Mouse (Mus musculus) ovary, postnatal 10 days (tissue): ENCODE results near the gene Akirin2.
A peak's percentile ranks its signal among the peaks of the same experiment; 100 is the strongest.

ENCODE experiments used
- DNase-seq: peaks from one replicate; pipeline ENCODE4 v3.0.0; 2022; ENCODE audit warnings: low spot score

Gene Akirin2

GRCm38 (mm10) chr4:34584871-34585607, 34.3 kb downstream of the Akirin2 start:
- no peak for DNase-seq

- no peak for DNase-seq
Observed at GRCm38 (mm10) chr4:34603123-34603522, 52.4 kb downstream of the Akirin2 start.

GRCm38 (mm10) chr4:34606658-34607057, 55.9 kb downstream of the Akirin2 start:
- DNase-seq: no peak

- no peak for DNase-seq
Observed at GRCm38 (mm10) chr4:34613571-34614145, 62.9 kb downstream of the Akirin2 start.

- DNase-seq: peak; percentile 81
Observed at GRCm38 (mm10) chr4:34614630-34615094, 63.9 kb downstream of the Akirin2 start, which contains the start of the genes Orc3 and Rars2. Orc3 (minus strand) TSS chr4:34614944. Rars2 (plus strand) TSS chr4:34614957.

- no peak for DNase-seq
Observed at GRCm38 (mm10) chr4:34615303-34615702, 64.6 kb downstream of the Akirin2 start.

- DNase-seq: no peak
Observed at GRCm38 (mm10) chr4:34616146-34616545, 65.4 kb downstream of the Akirin2 start.
